Mouse (Mus musculus): ENCODE measurements around the gene Ripply3.
"Not testable (repeated sequence)": the region's sequence is repeated elsewhere in the genome, so short reads cannot be mapped to it uniquely, and the experiment has no call there.

The Ripply3 gene

GRCm38 (mm10) chr16:94314626-94315025 is 13.6 kb upstream of the Ripply3 start:
- DNase-seq (ENCODE audit: low read depth, low spot score), result no peak

GRCm38 (mm10) chr16:94315215-94315614 is 13.0 kb upstream of the Ripply3 start:
- no peak for DNase-seq (ENCODE audit: low read depth, low spot score)

- DNase-seq (ENCODE audit: low read depth, low spot score), result no peak
Measured at GRCm38 (mm10) chr16:94317752-94318151, 10.5 kb upstream of the Ripply3 start.

- no peak for DNase-seq (ENCODE audit: low read depth, low spot score)
Measured at GRCm38 (mm10) chr16:94320223-94320622, 8.0 kb upstream of the Ripply3 start.

- no peak for DNase-seq (ENCODE audit: low read depth, low spot score)
Measured at GRCm38 (mm10) chr16:94323681-94324080, 4.5 kb upstream of the Ripply3 start.

- DNase-seq (ENCODE audit: low read depth, low spot score), result no peak
Measured at GRCm38 (mm10) chr16:94326008-94326407, 2.2 kb upstream of the Ripply3 start.

GRCm38 (mm10) chr16:94328881-94329867 is 954 bp downstream of the Ripply3 start:
- no peak for DNase-seq (ENCODE audit: low read depth, low spot score)

- no peak for DNase-seq (ENCODE audit: low read depth, low spot score)
Measured at GRCm38 (mm10) chr16:94330429-94330828, 2.2 kb downstream of the Ripply3 start.

- DNase-seq (ENCODE audit: low read depth, low spot score), result no peak
Measured at GRCm38 (mm10) chr16:94331233-94331885, 3.1 kb downstream of the Ripply3 start.

GRCm38 (mm10) chr16:94331886-94332252 is 3.6 kb downstream of the Ripply3 start:
- DNase-seq (ENCODE audit: low read depth, low spot score), result peak; percentile 53

GRCm38 (mm10) chr16:94335656-94336055 is 7.4 kb downstream of the Ripply3 start:
- DNase-seq (ENCODE audit: low read depth, low spot score), result no peak

- not testable (repeated sequence) for DNase-seq (ENCODE audit: low read depth, low spot score)
Measured at GRCm38 (mm10) chr16:94339164-94340160, 11.2 kb downstream of the Ripply3 start.

GRCm38 (mm10) chr16:94345733-94346132 is 17.5 kb downstream of the Ripply3 start:
- DNase-seq (ENCODE audit: low read depth, low spot score), result no peak

- DNase-seq (ENCODE audit: low read depth, low spot score), result no peak
Measured at GRCm38 (mm10) chr16:94347080-94347731, 19.0 kb downstream of the Ripply3 start.

- no peak for DNase-seq (ENCODE audit: low read depth, low spot score)
Measured at GRCm38 (mm10) chr16:94348779-94349178, 20.6 kb downstream of the Ripply3 start.

- DNase-seq (ENCODE audit: low read depth, low spot score), result no peak
Measured at GRCm38 (mm10) chr16:94349588-94350286, 21.5 kb downstream of the Ripply3 start.

GRCm38 (mm10) chr16:94350287-94350677 is 22.1 kb downstream of the Ripply3 start:
- no peak for DNase-seq (ENCODE audit: low read depth, low spot score)

GRCm38 (mm10) chr16:94354450-94354849 is 26.2 kb downstream of the Ripply3 start:
- DNase-seq (ENCODE audit: low read depth, low spot score), result no peak

- DNase-seq (ENCODE audit: low read depth, low spot score), result no peak
Measured at GRCm38 (mm10) chr16:94356046-94356445, 27.8 kb downstream of the Ripply3 start.

GRCm38 (mm10) chr16:94356776-94357494 is 28.7 kb downstream of the Ripply3 start:
- no peak for DNase-seq (ENCODE audit: low read depth, low spot score)

All from WW6 (cell line).